Mouse (Mus musculus): ENCODE measurements around the gene BC055324.

- TF ChIP-seq CTCF (IDR thresholded peaks at IDR 0.05; ENCODE audit: control insufficient read depth, insufficient read depth, low read length): no peak
- TF ChIP-seq POLR2A (IDR thresholded peaks at IDR 0.05; ENCODE audit: borderline replicate concordance, control insufficient read depth, low read depth, low read length): no peak
Measured at GRCm38 (mm10) chr1:163958036-163958435, 36.6 kb downstream of the BC055324 start.

All from bone marrow, adult 2 months (tissue).